Mouse (Mus musculus) common myeloid progenitor, adult 5-6 weeks (primary cell): ENCODE data around the gene Irf2bpl. TPM values are rescaled to one million over a fixed set of nuclear protein-coding genes. Genes with fewer than 3 reads are reported as not detected.

ENCODE experiments used
- ATAC-seq: replicated peaks from 2 replicates; pipeline ENCODE4 v1.8.0; 2016; ENCODE audit warnings: low read depth, mild to moderate bottlenecking, moderate TSS enrichment, inconsistent platforms; ENCODE audit not compliant: poor library complexity, severe bottlenecking
- total RNA-seq: library from RNA; stranded (forward); fragments of 200-1000, 187-1606 nt; gene quantifications from 2 replicates; pipeline ENCODE4 v1.2.3, GENCODE M21; 2017

Irf2bpl gene
- total RNA-seq, 1 experiment from 2014 or later = 3.6 TPM

DNA sequence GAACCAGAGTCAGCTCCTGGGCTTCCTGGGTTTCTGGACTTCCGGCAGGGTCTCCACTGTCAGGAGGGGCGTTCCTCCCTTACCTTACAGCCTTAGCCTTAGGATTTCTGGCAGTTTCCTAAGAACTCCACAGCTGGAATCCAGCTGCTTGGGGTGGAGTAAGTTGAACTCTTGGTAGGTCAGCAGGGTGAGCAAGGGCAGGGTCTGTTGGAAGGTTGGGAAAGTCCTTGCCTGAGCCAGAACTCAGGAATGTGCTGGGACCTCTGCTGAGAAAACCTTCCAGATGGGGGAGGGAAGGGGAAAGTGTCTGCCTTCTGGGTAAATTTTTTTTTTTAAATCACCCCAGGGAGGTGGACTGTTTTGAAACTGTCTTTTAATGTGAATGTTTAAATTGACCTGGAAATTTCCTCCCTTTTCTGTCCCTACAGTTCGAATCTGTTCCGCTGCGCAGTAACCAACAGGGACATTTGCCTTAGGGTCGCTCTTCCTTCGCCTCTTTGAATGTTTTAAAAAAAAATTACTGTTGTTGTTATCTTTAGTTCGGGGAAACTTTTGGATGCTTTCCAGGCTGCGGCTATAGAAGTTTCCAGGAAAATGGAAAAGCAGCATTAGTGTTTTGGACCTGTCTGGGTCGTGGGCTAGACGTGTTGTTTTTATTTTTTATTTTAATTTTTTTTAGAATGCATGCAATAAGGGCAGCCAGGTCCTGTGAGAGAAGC, 15.0 kb upstream of the Irf2bpl start:
- no peak for ATAC-seq

- ATAC-seq = no peak
Observed at GRCm38 (mm10) chr12:86898448-86898847, 13.8 kb upstream of the Irf2bpl start.

- no peak for ATAC-seq
Observed at GRCm38 (mm10) chr12:86897769-86898273, 13.2 kb upstream of the Irf2bpl start.

- peak; percentile 27 for ATAC-seq
Observed at GRCm38 (mm10) chr12:86896921-86897512, 12.4 kb upstream of the Irf2bpl start.

GRCm38 (mm10) chr12:86896441-86896890, 11.9 kb upstream of the Irf2bpl start:
- ATAC-seq = no peak

DNA sequence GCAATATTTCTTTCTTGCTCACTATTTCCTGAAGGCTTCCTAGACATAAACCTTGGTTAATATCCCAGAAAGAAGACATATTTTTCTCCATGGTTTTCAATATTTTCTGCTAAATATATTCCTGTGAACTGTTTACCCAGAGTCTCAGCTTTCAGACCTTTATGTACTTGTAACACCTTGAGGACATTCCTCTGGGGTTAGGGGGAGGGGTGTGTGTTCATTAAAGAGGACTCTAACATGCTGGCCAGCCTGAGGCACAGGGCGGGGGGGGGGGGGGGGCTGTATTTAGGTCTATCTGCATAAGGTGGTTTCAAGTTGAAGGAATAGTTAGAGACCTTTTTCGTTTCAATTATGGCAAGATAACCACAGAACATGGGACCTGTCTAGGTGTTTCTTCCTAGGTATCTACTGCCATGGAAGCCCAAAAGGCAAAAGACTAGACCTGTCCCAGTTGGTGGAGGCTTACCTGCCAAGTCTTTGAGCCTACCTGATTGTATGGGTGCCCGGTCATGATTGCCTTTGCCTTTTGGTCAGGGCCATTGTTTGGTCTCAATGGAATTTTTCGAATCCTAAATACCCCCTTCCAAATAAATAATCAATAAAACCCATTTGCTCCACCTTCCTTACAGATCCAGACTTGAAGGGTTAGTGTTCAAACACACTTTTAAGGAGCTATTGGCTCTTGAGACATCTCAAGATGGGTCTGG, 11.3 kb upstream of the Irf2bpl start:
- no peak for ATAC-seq

- ATAC-seq = no peak
Observed at GRCm38 (mm10) chr12:86894841-86895428, 10.3 kb upstream of the Irf2bpl start.

GRCm38 (mm10) chr12:86894184-86894839, 9.7 kb upstream of the Irf2bpl start:
- peak; percentile 74 for ATAC-seq

- no peak for ATAC-seq
Observed at GRCm38 (mm10) chr12:86893326-86894183, 9.0 kb upstream of the Irf2bpl start.

DNA sequence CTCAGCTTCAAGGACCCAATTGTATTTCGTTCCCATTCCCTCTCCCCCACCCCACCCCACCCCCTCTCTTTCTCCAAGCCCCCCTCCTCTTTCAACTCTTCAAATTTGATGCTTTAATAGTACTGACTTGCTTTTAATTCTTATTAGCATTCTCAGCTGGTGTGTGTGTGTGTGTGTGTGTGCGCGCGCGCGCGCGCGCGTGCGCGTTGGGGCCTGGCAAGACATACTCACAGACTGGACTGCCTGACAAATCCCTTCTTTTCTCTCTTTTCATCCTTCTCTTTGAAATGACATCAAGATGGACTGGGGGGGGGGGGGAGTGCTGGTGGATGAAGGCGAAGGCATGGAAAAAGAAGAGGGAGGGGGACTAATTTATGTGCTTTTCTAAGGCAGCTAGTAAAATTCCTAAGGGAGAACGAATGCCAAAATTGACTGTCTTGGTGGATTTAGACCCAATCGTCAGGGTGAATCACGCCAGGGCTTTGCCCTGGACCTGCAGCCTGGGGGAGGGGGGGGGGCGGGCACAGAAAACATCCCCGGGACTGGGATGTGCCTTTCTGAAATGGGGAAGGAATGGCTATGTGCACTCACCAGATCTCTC, 8.2 kb upstream of the Irf2bpl start:
- ATAC-seq = no peak

DNA sequence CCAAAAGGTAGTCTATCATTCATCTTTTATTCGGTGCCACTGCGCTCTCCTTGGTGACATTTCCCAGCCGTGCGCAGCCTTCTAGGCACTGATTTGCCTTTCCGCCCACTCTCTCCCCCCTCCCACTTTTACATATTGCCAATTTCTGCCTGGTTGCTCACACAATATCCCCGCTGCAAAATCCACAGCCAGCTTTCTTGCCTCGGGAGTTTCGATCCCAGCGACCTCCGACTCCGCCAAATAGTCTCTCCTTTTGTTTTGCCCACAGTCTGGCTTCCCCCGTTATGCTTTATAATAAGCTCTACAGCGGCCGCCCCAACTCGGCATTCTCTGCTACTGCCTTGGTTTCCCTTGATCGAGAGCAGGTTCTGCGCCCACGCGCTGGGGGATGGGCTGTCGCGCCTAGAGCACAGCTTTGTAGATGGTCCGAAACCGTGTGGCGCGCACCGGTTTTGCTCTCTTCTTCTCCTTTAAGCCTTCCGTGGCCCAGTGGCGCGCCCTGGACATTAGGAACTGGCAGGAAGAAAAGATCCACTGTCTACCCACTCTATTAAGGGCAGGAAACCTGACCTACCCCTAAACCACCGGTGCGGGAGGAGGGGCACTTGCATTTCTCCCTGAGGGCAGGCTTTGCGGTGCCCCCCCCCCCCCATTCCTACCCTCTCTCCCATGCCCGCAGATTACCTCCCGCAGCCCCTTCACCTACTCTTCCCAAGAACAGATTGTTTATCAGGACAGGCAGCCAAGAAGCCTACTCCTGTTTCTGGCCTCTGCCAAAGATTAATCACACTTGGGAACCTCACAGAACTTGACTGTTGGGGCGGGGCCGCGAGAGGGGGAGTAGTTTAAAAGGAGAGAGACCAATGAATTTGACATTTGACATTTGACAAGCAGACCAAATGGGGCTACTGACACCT, 7.4 kb upstream of the Irf2bpl start:
- peak; percentile 17; the same call in 1 of the 2 replicates for ATAC-seq

DNA sequence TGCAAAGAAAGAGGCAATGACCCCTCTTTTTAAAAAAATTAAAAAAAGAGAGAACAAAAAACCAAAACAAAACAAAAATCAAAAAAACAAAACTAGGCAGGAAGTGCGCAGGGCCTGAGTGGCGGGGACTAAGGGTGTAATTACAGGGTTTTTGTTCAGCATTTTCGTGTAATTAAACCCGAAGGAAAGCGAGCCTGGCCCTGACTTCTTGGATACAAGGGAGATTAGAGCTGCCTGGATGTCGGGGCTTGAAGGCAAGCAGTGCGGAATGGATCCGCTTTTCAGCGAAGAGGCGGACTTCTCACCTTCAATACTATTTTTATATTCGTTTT, 6.8 kb upstream of the Irf2bpl start:
- ATAC-seq = no peak

- ATAC-seq = no peak
Observed at GRCm38 (mm10) chr12:86890796-86891301, 6.3 kb upstream of the Irf2bpl start.

DNA sequence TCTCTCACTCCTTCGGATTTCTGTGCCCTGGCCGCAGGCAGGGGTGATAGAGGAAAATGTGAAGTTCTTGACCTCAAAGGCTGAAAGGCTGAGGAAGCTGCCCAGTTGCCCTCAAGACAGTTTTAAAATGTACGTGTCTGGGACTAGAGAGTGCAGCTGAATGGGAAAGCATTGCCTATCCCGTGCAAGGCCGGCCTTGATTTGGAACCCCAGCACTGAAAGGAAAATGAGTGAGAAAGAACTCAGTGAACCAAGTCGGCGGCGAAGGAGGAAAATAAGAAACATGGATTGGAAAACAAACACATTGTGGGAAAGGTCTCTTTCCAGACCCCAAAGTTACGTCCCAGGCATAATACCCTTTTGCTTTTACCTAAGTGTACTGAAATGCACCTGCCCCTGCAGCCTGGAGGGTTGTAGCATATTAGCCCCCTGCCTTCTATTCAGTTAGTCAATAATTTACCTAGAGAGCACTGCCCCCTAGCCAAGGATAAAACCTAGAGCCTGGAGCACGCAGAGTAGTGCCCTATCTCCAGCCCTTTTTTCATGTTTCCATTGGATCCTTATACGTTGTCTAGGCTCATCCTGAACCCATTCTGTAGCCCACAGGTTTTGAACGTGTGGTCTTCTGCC, 5.6 kb upstream of the Irf2bpl start:
- ATAC-seq = no peak

DNA sequence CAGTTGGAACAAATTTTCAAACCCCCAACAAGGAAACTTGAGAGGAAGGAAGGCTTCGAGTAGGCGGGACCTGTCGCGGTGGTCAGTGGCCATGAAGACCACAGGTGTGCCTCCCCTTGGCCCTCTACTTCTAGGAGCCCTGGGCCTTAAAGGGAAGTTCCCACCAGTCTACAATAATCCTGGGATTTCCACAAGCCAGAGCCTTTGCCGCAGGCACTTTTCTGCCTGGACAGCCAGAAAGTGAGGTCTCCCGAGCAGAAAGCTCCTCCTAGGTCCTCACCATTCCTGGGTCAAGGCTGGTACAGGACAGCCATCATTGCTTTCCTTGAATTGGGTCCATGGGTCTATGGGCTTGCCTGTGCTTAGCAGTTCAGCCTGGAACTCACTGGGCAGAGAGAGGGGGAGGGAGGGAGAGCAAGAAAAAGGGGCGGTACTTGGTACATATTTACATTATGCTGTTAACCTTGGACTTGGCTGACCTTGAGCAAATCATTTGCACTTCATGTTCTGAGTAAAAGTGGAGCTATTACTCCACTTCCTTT, 4.6 kb upstream of the Irf2bpl start:
- ATAC-seq = no peak

GRCm38 (mm10) chr12:86888130-86889069, 3.8 kb upstream of the Irf2bpl start:
- ATAC-seq = peak; percentile 40
